ENCODE assay signal across 12 mouse cellular contexts in genomic region chr11:69092871-69093270, GRCm38 (mm10). TPM values are rescaled to one million over a fixed set of nuclear protein-coding genes. Genes with fewer than 3 reads are reported as not detected.
A peak's percentile ranks its signal among the peaks of the same experiment; 100 is the strongest.
DNase-seq lines count a peak whose midpoint lies in the region; ATAC-seq and TF ChIP-seq lines count a peak whose summit lies in the region.
"Had no signal": no experiment of that assay in that cellular context is flagged by ENCODE, and none has a peak within 500 bp of the region (broad histone marks: within the 10 kb centered on the region; RNA-seq: fewer than 3 reads in every experiment).

No protein-coding gene starts in this region.

- no peak overlapping the region for H3K4me2 ChIP-seq in embryonic facial prominence, embryonic 13.5 days
- H3K4me2 ChIP-seq: lung, embryonic 14.5 days; midbrain, embryonic 13.5 days had no signal

- no peak overlapping the region for H3K9ac ChIP-seq in embryonic facial prominence, embryonic 13.5 days
- H3K9ac ChIP-seq: lung, embryonic 14.5 days; midbrain, embryonic 13.5 days had no signal

- no peak for TF ChIP-seq POLR2A in brain, embryonic 14.5 days (IDR thresholded peaks at IDR 0.05; ENCODE audit: borderline replicate concordance, extremely low read depth, insufficient read depth, insufficient read length, poor library complexity, severe bottlenecking)

- WGBS in embryonic facial prominence, embryonic 13.5 days: 87% methylated on average over 4 of the region's 4 CpGs
- WGBS in embryonic facial prominence, embryonic 10.5 days: 90% methylated on average over 4 of the region's 4 CpGs

- H3K36me3 ChIP-seq in embryonic facial prominence, embryonic 13.5 days: peaks cover 37% of the 10 kb centered on the region
- H3K36me3 ChIP-seq in embryonic facial prominence, embryonic 10.5 days (replicated peaks): peaks cover 34% of the 10 kb centered on the region

- no peak for DNase-seq in embryonic facial prominence, embryonic 10.5 days (ENCODE audit: low spot score)
- peak; percentile 54 for DNase-seq in kidney, adult 9 months
- no peak for DNase-seq in kidney, adult 8-10 months
- DNase-seq in 416B (ENCODE audit: low read depth): peak; percentile 41
- no peak for DNase-seq in brain, embryonic 14.5 days (ENCODE audit: low read depth)
- no peak for DNase-seq in frontal cortex, adult 2 months (ENCODE audit: extremely low spot score in 1 of 2, low spot score in 1 of 2)
- no peak for DNase-seq in layer of hippocampus, postnatal 36 days

- no peaks in the 10 kb centered on the region for H3K27me3 ChIP-seq in embryonic facial prominence, embryonic 13.5 days
- no peaks in the 10 kb centered on the region for H3K27me3 ChIP-seq in embryonic facial prominence, embryonic 10.5 days (replicated peaks; ENCODE audit: low read depth, poor library complexity, severe bottlenecking)
- H3K27me3 ChIP-seq: midbrain, embryonic 13.5 days had no signal

- peak; percentile 18; the same call in 1 of the 2 replicates for TF ChIP-seq CTCF in brain, embryonic 14.5 days (IDR thresholded peaks at IDR 0.05; ENCODE audit: borderline replicate concordance, extremely low read depth, insufficient read depth, insufficient read length)

- H3K9me3 ChIP-seq in embryonic facial prominence, embryonic 13.5 days: no peaks in the 10 kb centered on the region
- no peaks in the 10 kb centered on the region for H3K9me3 ChIP-seq in embryonic facial prominence, embryonic 10.5 days
- H3K9me3 ChIP-seq: midbrain, embryonic 13.5 days had no signal

- no peak for ATAC-seq in embryonic facial prominence, embryonic 13.5 days (ENCODE audit: insufficient number of reproducible peaks, insufficient read depth, low FRiP score, low TSS enrichment, low read depth)
- ATAC-seq: midbrain, embryonic 13.5 days had no signal

- H3K4me1 ChIP-seq in embryonic facial prominence, embryonic 13.5 days: peaks cover 55% of the 10 kb centered on the region
- peaks cover 63% of the 10 kb centered on the region for H3K4me1 ChIP-seq in embryonic facial prominence, embryonic 10.5 days

- no peak overlapping the region for H3K27ac ChIP-seq in embryonic facial prominence, embryonic 13.5 days
- no peak overlapping the region for H3K27ac ChIP-seq in embryonic facial prominence, embryonic 10.5 days (replicated peaks)
- H3K27ac ChIP-seq: midbrain, embryonic 13.5 days had no signal

- 0 out of 2 replicates have a peak overlapping the region, but pooled peaks have one; percentile 1 for H3K4me3 ChIP-seq in embryonic facial prominence, embryonic 13.5 days
- no peak overlapping the region; the same call in 1 of the 2 replicates for H3K4me3 ChIP-seq in embryonic facial prominence, embryonic 10.5 days
- H3K4me3 ChIP-seq: erythroblast, embryonic 14.5 days; midbrain, embryonic 13.5 days had no signal

RNA-seq across cellular contexts. Expression of gene Per1, which starts 2.1 kb away (rescaled TPM):
- 11.1 and 11.5 TPM in 2 replicates for polyA plus RNA-seq in embryonic facial prominence, embryonic 13.5 days (2015; fragmentation: Nextera tagmentation; extraction: Ambion mirVana)
- 6.1 and 7.3 TPM in 2 replicates for polyA plus RNA-seq in embryonic facial prominence, embryonic 10.5 days (2016; fragmentation: Nextera tagmentation; extraction: Ambion mirVana)
- 12.2 and 16.3 TPM in 2 replicates for polyA plus RNA-seq in brain, embryonic 14.5 days (2012; rRNA removed)
- 42.7 and 55.8 TPM in 2 replicates for polyA plus RNA-seq in frontal cortex, adult 2 months (2012; rRNA removed)
- 10 to 100 TPM; 78.2 to 92.8 TPM for total RNA-seq in layer of hippocampus, postnatal 36 days (2021)

RNA-seq across cellular contexts. Expression of gene Vamp2, which starts 4.6 kb away (rescaled TPM):
- polyA plus RNA-seq in embryonic facial prominence, embryonic 13.5 days (2015; fragmentation: Nextera tagmentation; extraction: Ambion mirVana): 91.5 and 101 TPM in 2 replicates
- polyA plus RNA-seq in embryonic facial prominence, embryonic 10.5 days (2016; fragmentation: Nextera tagmentation; extraction: Ambion mirVana): 60.9 and 70.0 TPM in 2 replicates
- 251 and 319 TPM in 2 replicates for polyA plus RNA-seq in brain, embryonic 14.5 days (2012; rRNA removed)
- polyA plus RNA-seq in frontal cortex, adult 2 months (2012; rRNA removed): 1,200 and 1,339 TPM in 2 replicates
- 100 to 1,000 TPM; 962 to 984 TPM for total RNA-seq in layer of hippocampus, postnatal 36 days (2021)

RNA-seq across cellular contexts. Expression of gene Tmem107, which starts 22.3 kb away (rescaled TPM):
- polyA plus RNA-seq in embryonic facial prominence, embryonic 13.5 days (2015; fragmentation: Nextera tagmentation; extraction: Ambion mirVana): 47.2 and 48.2 TPM in 2 replicates
- 41.0 and 44.5 TPM in 2 replicates for polyA plus RNA-seq in embryonic facial prominence, embryonic 10.5 days (2016; fragmentation: Nextera tagmentation; extraction: Ambion mirVana)
- polyA plus RNA-seq in brain, embryonic 14.5 days (2012; rRNA removed): 25.6 and 35.1 TPM in 2 replicates
- 22.0 and 23.5 TPM in 2 replicates for polyA plus RNA-seq in frontal cortex, adult 2 months (2012; rRNA removed)
- 10 to 100 TPM; 20.8 to 24.0 TPM for total RNA-seq in layer of hippocampus, postnatal 36 days (2021)

RNA-seq across cellular contexts. Expression of gene Hes7, which starts 27.3 kb away (rescaled TPM):
- 0.44 and 0.47 TPM in 2 replicates for polyA plus RNA-seq in embryonic facial prominence, embryonic 13.5 days (2015; fragmentation: Nextera tagmentation; extraction: Ambion mirVana)
- polyA plus RNA-seq in embryonic facial prominence, embryonic 10.5 days (2016; fragmentation: Nextera tagmentation; extraction: Ambion mirVana): 0.16 and 0.36 TPM in 2 replicates
- 0.42 and 0.45 TPM in 2 replicates for polyA plus RNA-seq in brain, embryonic 14.5 days (2012; rRNA removed)
- polyA plus RNA-seq in frontal cortex, adult 2 months (2012; rRNA removed): 0.78 and 0.86 TPM in 2 replicates
- total RNA-seq in layer of hippocampus, postnatal 36 days (2021): 1 to 10 TPM in 1 of 2 experiments, under 1 TPM in 1; 0.68 to 1.1 TPM
- total RNA-seq: hematopoietic stem cell, adult 5-6 weeks had no signal

RNA-seq across cellular contexts. Expression of gene 9130213A22Rik, which starts 29.5 kb away (rescaled TPM):
- 0.13 and 0.17 TPM in 2 replicates for polyA plus RNA-seq in embryonic facial prominence, embryonic 13.5 days (2015; fragmentation: Nextera tagmentation; extraction: Ambion mirVana)
- 0.12 TPM in 1 of 2 replicates, not detected in the other for polyA plus RNA-seq in embryonic facial prominence, embryonic 10.5 days (2016; fragmentation: Nextera tagmentation; extraction: Ambion mirVana)
- 0.33 and 0.47 TPM in 2 replicates for polyA plus RNA-seq in brain, embryonic 14.5 days (2012; rRNA removed)
- polyA plus RNA-seq in frontal cortex, adult 2 months (2012; rRNA removed): 1.8 and 1.9 TPM in 2 replicates
- 1 to 10 TPM in 1 of 2 experiments, under 1 TPM in 1; 0.96 to 1.2 TPM for total RNA-seq in layer of hippocampus, postnatal 36 days (2021)
- total RNA-seq: hematopoietic stem cell, adult 5-6 weeks had no signal
- polyA plus RNA-seq: erythroblast, embryonic 14.5 days; midbrain, embryonic 13.5 days had no signal

Comparison
In these comparisons a context has a peak if more than half of its experiments do, and no peak if none do; other contexts are left out.
1. DNase-seq: peak in kidney, adult 9 months (single experiment) and 416B (single experiment); none in embryonic facial prominence, embryonic 10.5 days (single experiment), kidney, adult 8-10 months (0 of 2), brain, embryonic 14.5 days (single experiment), frontal cortex, adult 2 months (0 of 2) and layer of hippocampus, postnatal 36 days (0 of 2).